Mouse (Mus musculus): ENCODE results near the gene Sf1. TPM values are rescaled to one million over a fixed set of nuclear protein-coding genes. Genes with fewer than 3 reads are reported as not detected.

Sf1 gene
- 10 to 100 TPM; 47.6 to 48.6 TPM for polyA plus RNA-seq (2017; shearing (Covaris generic))

- peak; percentile 85 for ATAC-seq
Measured at GRCm38 (mm10) chr19:6363411-6364240, at the start of gene Sf1. Gene Sf1 (plus strand): TSS chr19:6363690.

DNA sequence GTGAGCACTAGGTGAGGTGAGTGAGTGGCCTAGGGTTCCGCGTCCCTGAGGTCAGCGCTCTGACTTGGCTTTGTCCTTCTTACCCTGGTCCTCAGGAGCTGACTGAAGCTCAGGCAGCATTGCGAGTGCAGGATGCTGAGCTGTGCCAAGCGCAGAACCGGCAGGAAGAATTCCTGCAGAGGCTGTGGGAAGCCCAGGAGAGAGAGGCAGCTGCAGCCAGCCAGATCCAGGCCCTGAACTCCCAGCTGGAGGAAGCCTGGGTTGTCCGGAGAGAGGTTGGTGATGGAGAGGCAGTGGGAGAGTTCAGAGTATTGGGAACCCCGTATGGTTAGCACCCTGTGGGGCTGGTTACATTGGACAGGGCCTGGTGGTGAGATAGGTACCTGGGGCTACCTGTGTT is 49.7 kb upstream of the Sf1 start:
- no peak for ATAC-seq

GRCm38 (mm10) chr19:6314513-6314912 is 49.0 kb upstream of the Sf1 start:
- ATAC-seq = no peak

- no peak for ATAC-seq
Measured at GRCm38 (mm10) chr19:6315573-6315972, 47.9 kb upstream of the Sf1 start.

- no peak for ATAC-seq
Measured at GRCm38 (mm10) chr19:6318145-6318544, 45.3 kb upstream of the Sf1 start.

DNA sequence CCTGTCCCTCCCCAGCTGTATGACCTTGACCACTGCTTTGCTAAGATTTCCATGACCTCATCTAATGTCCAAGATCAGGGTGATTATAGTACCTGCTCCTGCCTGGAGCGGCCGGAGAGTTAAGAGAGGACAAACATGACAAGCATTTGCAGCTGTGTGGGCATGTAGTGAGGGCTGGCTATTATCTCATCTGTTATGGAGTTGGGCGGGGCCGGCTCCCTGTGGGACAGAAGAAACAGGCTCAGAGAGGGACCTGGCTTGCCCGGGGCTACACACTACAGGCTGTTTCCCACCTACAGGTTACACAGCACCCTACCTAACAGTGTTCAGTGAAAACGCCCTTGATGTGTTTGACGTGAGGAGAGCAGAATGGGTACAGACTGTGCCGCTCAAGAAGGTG is 42.1 kb upstream of the Sf1 start:
- no peak for ATAC-seq

- ATAC-seq = no peak
Measured at GRCm38 (mm10) chr19:6321786-6322621, 41.5 kb upstream of the Sf1 start.

- no peak for ATAC-seq
Measured at GRCm38 (mm10) chr19:6324751-6325150, 38.7 kb upstream of the Sf1 start.

GRCm38 (mm10) chr19:6331178-6331577 is 32.3 kb upstream of the Sf1 start:
- ATAC-seq = no peak

GRCm38 (mm10) chr19:6331719-6332516 is 31.6 kb upstream of the Sf1 start:
- ATAC-seq = no peak

DNA sequence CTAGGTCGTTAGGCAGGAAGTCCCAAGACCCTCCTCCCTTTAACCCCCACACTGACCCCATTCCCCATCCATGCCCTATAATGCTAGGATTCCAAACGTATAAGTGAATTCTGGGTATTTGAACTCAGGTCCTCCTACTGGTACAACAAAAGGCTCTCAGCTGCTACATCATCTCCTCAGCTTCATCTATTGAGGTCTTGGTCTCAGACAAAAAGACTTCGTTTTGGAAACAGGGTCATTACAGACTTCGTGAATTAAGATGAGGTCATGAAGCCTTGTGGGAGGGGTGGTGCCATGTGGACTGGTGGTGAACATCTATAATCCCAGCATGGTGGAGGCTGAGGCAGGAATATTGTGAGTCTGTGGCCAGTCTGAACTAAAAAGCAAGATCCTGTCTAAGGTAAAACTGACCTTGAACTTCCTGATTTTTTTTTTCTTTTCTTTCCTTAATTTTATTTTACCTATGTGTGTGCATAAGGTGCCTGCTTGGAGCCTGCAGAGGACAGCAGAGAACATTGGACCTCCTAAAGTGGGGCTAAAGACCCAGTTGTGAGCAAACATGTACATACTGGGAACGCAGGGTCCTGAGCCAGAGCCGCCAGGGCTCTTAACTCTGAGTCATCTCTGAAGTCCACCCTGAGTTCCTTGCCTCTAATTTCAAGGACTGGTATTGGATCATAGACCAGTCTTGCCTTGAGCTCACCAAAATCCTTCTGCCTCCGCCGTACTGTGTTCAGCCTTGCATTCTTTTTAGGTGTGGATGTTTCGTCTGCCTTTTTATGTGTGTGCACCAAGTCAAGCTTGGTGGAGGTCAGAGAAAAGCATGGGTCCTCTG is 29.5 kb upstream of the Sf1 start:
- ATAC-seq = no peak

GRCm38 (mm10) chr19:6334673-6335457 is 28.6 kb upstream of the Sf1 start, which contains the start of gene Men1:
Gene Men1 (plus strand): TSS chr19:6334979.
- peak; percentile 88 for ATAC-seq

DNA sequence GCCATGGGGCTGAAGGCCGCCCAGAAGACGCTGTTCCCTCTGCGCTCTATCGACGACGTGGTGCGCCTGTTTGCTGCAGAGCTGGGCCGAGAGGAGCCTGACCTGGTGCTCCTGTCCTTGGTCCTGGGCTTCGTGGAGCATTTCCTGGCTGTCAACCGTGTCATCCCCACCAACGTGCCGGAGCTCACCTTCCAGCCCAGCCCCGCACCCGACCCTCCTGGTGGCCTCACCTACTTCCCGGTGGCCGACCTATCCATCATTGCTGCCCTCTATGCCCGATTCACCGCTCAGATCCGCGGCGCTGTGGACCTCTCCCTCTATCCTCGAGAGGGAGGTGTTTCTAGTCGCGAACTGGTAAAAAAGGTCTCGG is 28.0 kb upstream of the Sf1 start:
- ATAC-seq = no peak

GRCm38 (mm10) chr19:6336920-6337319 is 26.6 kb upstream of the Sf1 start:
- no peak for ATAC-seq

GRCm38 (mm10) chr19:6338171-6338570 is 25.3 kb upstream of the Sf1 start:
- no peak for ATAC-seq

GRCm38 (mm10) chr19:6338716-6339115 is 24.8 kb upstream of the Sf1 start:
- no peak for ATAC-seq

GRCm38 (mm10) chr19:6339191-6339590 is 24.3 kb upstream of the Sf1 start:
- no peak for ATAC-seq

DNA sequence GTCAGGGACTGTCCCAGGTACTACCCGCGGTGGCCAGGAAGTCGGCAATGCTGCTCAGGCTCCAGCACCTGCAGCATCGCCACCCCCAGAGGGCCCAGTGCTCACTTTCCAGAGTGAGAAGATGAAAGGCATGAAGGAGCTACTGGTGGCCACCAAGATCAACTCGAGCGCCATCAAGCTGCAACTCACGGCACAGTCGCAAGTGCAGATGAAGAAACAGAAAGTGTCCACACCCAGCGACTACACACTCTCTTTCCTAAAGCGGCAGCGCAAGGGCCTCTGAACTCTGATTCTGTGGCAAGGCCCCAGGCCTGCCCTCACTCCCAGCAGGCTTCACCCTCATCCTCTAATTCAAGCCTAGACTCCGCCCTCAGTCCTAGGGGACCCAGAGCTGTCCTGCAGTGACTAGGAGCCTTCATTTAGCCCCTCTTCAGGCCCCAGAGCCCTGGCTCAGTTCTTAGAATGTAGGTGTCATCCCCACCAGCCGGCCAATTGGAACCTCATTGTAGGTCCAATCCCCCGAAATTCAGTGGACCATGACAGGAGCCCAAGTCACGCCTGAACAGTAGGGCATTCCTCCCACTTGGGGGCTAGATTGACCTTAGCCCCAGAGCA is 23.5 kb upstream of the Sf1 start:
- ATAC-seq = peak; percentile 66

DNA sequence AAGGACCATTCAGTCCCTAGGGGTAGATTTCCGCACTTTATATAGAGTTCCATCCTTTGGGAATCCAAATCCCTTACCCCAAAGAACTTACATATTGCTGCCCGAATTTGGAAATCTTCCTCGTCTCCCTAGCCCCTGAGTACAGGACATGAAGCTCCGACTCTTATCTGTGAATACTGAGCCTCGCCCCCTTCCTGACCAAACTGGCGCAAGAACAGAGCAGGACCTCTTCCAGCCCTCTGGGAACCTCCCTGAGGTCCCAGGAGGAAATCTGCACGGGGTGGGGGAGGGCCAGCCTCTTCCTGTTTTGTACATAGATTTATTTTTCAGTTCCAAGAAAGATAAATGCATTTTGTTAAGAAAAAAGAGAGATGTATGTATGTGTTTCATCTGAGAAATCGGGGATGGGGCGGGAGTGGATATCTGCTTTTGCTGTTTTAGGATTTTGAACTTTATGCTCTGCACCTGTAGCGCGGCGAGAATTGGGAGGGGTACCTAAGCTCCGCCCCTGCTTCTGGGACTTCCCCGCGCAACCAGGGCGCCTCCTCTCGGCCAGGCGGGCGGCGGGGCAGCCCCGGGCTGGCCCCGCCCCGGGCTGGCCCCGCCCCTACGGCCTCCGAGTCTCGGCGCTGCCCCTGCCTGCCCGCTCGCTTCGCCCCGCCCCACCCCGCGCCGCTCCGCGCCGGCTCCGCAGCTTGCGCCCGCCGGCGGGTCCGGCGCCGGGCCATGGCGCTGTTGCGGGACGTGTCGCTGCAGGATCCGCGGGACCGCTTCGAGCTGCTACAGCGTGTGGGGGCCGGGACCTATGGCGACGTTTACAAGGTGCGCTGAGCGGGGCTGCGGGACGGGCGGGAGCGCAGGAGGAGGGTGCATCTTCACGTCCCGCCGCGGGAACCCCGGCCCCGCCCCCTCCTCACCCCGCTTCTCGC is 22.7 kb upstream of the Sf1 start, which contains the start of gene Map4k2:
Map4k2 (plus strand) TSS at position 612 of the 929 bp plus-strand sequence.
- ATAC-seq = peak; percentile 62

Measured in activated CD4-positive, CD25-positive, alpha-beta regulatory T cell, adult 4 months (primary cell).